Mouse (Mus musculus): Measurements from ENCODE around the gene Gucy2c. TPM values are rescaled to one million over a fixed set of nuclear protein-coding genes. Genes with fewer than 3 reads are reported as not detected.

Gene Gucy2c
- polyA plus RNA-seq, 1 experiment from 2014 or later, result 0.11 TPM

GRCm38 (mm10) chr6:136750567-136750966 lies 31.0 kb downstream of the Gucy2c start:
- H3K27me3 ChIP-seq (replicated peaks; ENCODE audit: low read depth, poor library complexity, severe bottlenecking), result no peaks in the 10 kb centered on the region
- WGBS, result 88% methylated on average over 11 of the region's 11 CpGs
- DNase-seq (ENCODE audit: low spot score), result no peak
- no peaks in the 10 kb centered on the region for H3K4me1 ChIP-seq
- no peaks in the 10 kb centered on the region for H3K36me3 ChIP-seq (replicated peaks)
- H3K27ac ChIP-seq (replicated peaks), result no peak overlapping the region
- H3K9me3 ChIP-seq, result no peaks in the 10 kb centered on the region
- H3K4me3 ChIP-seq, result no peak overlapping the region

GRCm38 (mm10) chr6:136745586-136745985 lies 36.0 kb downstream of the Gucy2c start:
- H3K36me3 ChIP-seq (replicated peaks), result no peaks in the 10 kb centered on the region
- H3K27me3 ChIP-seq (replicated peaks; ENCODE audit: low read depth, poor library complexity, severe bottlenecking), result no peaks in the 10 kb centered on the region
- WGBS, result 81% methylated on average over 5 of the region's 5 CpGs
- no peak overlapping the region for H3K4me3 ChIP-seq
- peaks cover 6% of the 10 kb centered on the region; the same call in 1 of the 2 replicates for H3K4me1 ChIP-seq
- H3K9me3 ChIP-seq, result no peaks in the 10 kb centered on the region
- no peak for DNase-seq (ENCODE audit: low spot score)
- H3K27ac ChIP-seq (replicated peaks), result no peak overlapping the region

- Histone ChIP-seq H3K36me3 (replicated peaks) (no peaks in the 10 kb centered on the region), H3K9me3 (no peaks in the 10 kb centered on the region), H3K27ac (replicated peaks) (no peak overlapping the region), H3K4me1 (peaks cover 6% of the 10 kb centered on the region; the same call in 1 of the 2 replicates), H3K27me3 (replicated peaks; ENCODE audit: low read depth, poor library complexity, severe bottlenecking) (no peaks in the 10 kb centered on the region), H3K4me3 (no peak overlapping the region)
- DNase-seq (ENCODE audit: low spot score), result no peak
- 84% methylated on average over 7 of the region's 7 CpGs for WGBS
Measured at GRCm38 (mm10) chr6:136743729-136744128, 37.8 kb downstream of the Gucy2c start.

GRCm38 (mm10) chr6:136742352-136743118 lies 39.0 kb downstream of the Gucy2c start:
- no peaks in the 10 kb centered on the region for H3K9me3 ChIP-seq
- WGBS, result 43% methylated on average over 10 of the region's 10 CpGs
- no peaks in the 10 kb centered on the region for H3K36me3 ChIP-seq (replicated peaks)
- no peak overlapping the region for H3K4me3 ChIP-seq
- no peak overlapping the region for H3K27ac ChIP-seq (replicated peaks)
- DNase-seq (ENCODE audit: low spot score), result peak; percentile 84
- H3K27me3 ChIP-seq (replicated peaks; ENCODE audit: low read depth, poor library complexity, severe bottlenecking), result no peaks in the 10 kb centered on the region
- peaks cover 6% of the 10 kb centered on the region; the same call in 1 of the 2 replicates for H3K4me1 ChIP-seq

GRCm38 (mm10) chr6:136741281-136741680 lies 40.3 kb downstream of the Gucy2c start:
- peaks cover 6% of the 10 kb centered on the region; the same call in 1 of the 2 replicates for H3K4me1 ChIP-seq
- WGBS, result 87% methylated on average over 10 of the region's 10 CpGs
- no peaks in the 10 kb centered on the region for H3K9me3 ChIP-seq
- no peaks in the 10 kb centered on the region for H3K36me3 ChIP-seq (replicated peaks)
- no peak overlapping the region for H3K4me3 ChIP-seq
- no peak overlapping the region for H3K27ac ChIP-seq (replicated peaks)
- DNase-seq (ENCODE audit: low spot score), result no peak
- no peaks in the 10 kb centered on the region for H3K27me3 ChIP-seq (replicated peaks; ENCODE audit: low read depth, poor library complexity, severe bottlenecking)

- no peak overlapping the region for H3K27ac ChIP-seq (replicated peaks)
- H3K27me3 ChIP-seq (replicated peaks; ENCODE audit: low read depth, poor library complexity, severe bottlenecking), result no peaks in the 10 kb centered on the region
- no peaks in the 10 kb centered on the region for H3K36me3 ChIP-seq (replicated peaks)
- DNase-seq (ENCODE audit: low spot score), result no peak
- no peaks in the 10 kb centered on the region for H3K9me3 ChIP-seq
- 86% methylated on average over 7 of the region's 7 CpGs for WGBS
- no peaks in the 10 kb centered on the region for H3K4me1 ChIP-seq
- no peak overlapping the region for H3K4me3 ChIP-seq
Measured at GRCm38 (mm10) chr6:136735766-136736165, 45.8 kb downstream of the Gucy2c start.

GRCm38 (mm10) chr6:136728144-136728543 lies 53.4 kb downstream of the Gucy2c start:
- DNase-seq (ENCODE audit: low spot score), result no peak
- Histone ChIP-seq H3K27ac (replicated peaks) (no peak overlapping the region), H3K27me3 (replicated peaks; ENCODE audit: low read depth, poor library complexity, severe bottlenecking) (no peaks in the 10 kb centered on the region), H3K9me3 (no peaks in the 10 kb centered on the region), H3K36me3 (replicated peaks) (no peaks in the 10 kb centered on the region), H3K4me3 (no peak overlapping the region), H3K4me1 (no peaks in the 10 kb centered on the region)
- 95% methylated on average over 14 of the region's 14 CpGs for WGBS

GRCm38 (mm10) chr6:136723171-136723570 lies 58.4 kb downstream of the Gucy2c start:
- no peak for DNase-seq (ENCODE audit: low spot score)
- no peaks in the 10 kb centered on the region for H3K27me3 ChIP-seq (replicated peaks; ENCODE audit: low read depth, poor library complexity, severe bottlenecking)
- no peak overlapping the region for H3K27ac ChIP-seq (replicated peaks)
- H3K4me1 ChIP-seq, result no peaks in the 10 kb centered on the region
- H3K4me3 ChIP-seq, result no peak overlapping the region
- 78% methylated on average over 3 of the region's 3 CpGs for WGBS
- no peaks in the 10 kb centered on the region for H3K36me3 ChIP-seq (replicated peaks)
- no peaks in the 10 kb centered on the region for H3K9me3 ChIP-seq

GRCm38 (mm10) chr6:136722565-136722964 lies 59.0 kb downstream of the Gucy2c start:
- Histone ChIP-seq H3K9me3 (no peaks in the 10 kb centered on the region), H3K36me3 (replicated peaks) (no peaks in the 10 kb centered on the region), H3K4me1 (0 out of 2 replicates have a peak, but pooled peaks cover 1% of the 10 kb centered on the region), H3K4me3 (no peak overlapping the region), H3K27ac (replicated peaks) (no peak overlapping the region; the same call in 1 of the 2 replicates), H3K27me3 (replicated peaks; ENCODE audit: low read depth, poor library complexity, severe bottlenecking) (no peaks in the 10 kb centered on the region)
- no peak for DNase-seq (ENCODE audit: low spot score)
- WGBS, result 81% methylated on average over 7 of the region's 7 CpGs

- H3K4me1 ChIP-seq, result 0 out of 2 replicates have a peak, but pooled peaks cover 5% of the 10 kb centered on the region
- H3K36me3 ChIP-seq (replicated peaks), result no peaks in the 10 kb centered on the region
- DNase-seq (ENCODE audit: low spot score), result peak; percentile 73
- no peak overlapping the region for H3K27ac ChIP-seq (replicated peaks)
- no peak overlapping the region for H3K4me3 ChIP-seq
- 56% methylated on average over 6 of the region's 6 CpGs for WGBS
- no peaks in the 10 kb centered on the region for H3K9me3 ChIP-seq
- H3K27me3 ChIP-seq (replicated peaks; ENCODE audit: low read depth, poor library complexity, severe bottlenecking), result no peaks in the 10 kb centered on the region
Measured at GRCm38 (mm10) chr6:136721925-136722324, 59.6 kb downstream of the Gucy2c start.

GRCm38 (mm10) chr6:136720436-136720835 lies 61.1 kb downstream of the Gucy2c start:
- Histone ChIP-seq H3K9me3 (no peaks in the 10 kb centered on the region), H3K4me3 (no peak overlapping the region), H3K27me3 (replicated peaks; ENCODE audit: low read depth, poor library complexity, severe bottlenecking) (no peaks in the 10 kb centered on the region), H3K36me3 (replicated peaks) (no peaks in the 10 kb centered on the region), H3K27ac (replicated peaks) (no peak overlapping the region), H3K4me1 (0 out of 2 replicates have a peak, but pooled peaks cover 5% of the 10 kb centered on the region)
- DNase-seq (ENCODE audit: low spot score), result no peak
- 88% methylated on average over 15 of the region's 15 CpGs for WGBS

- DNase-seq (ENCODE audit: low spot score), result no peak
- H3K36me3 ChIP-seq (replicated peaks), result no peaks in the 10 kb centered on the region
- no peak overlapping the region for H3K4me3 ChIP-seq
- no peaks in the 10 kb centered on the region for H3K27me3 ChIP-seq (replicated peaks; ENCODE audit: low read depth, poor library complexity, severe bottlenecking)
- 88% methylated on average over 10 of the region's 11 CpGs for WGBS
- no peaks in the 10 kb centered on the region for H3K9me3 ChIP-seq
- 0 out of 2 replicates have a peak, but pooled peaks cover 5% of the 10 kb centered on the region for H3K4me1 ChIP-seq
- H3K27ac ChIP-seq (replicated peaks), result no peak overlapping the region
Measured at GRCm38 (mm10) chr6:136715881-136716431, 65.6 kb downstream of the Gucy2c start.

GRCm38 (mm10) chr6:136714097-136714496 lies 67.5 kb downstream of the Gucy2c start:
- no peak overlapping the region for H3K27ac ChIP-seq (replicated peaks)
- H3K4me3 ChIP-seq, result no peak overlapping the region
- no peaks in the 10 kb centered on the region for H3K9me3 ChIP-seq
- 0 out of 2 replicates have a peak, but pooled peaks cover 5% of the 10 kb centered on the region for H3K4me1 ChIP-seq
- no peaks in the 10 kb centered on the region for H3K36me3 ChIP-seq (replicated peaks)
- no peak for DNase-seq (ENCODE audit: low spot score)
- no peaks in the 10 kb centered on the region for H3K27me3 ChIP-seq (replicated peaks; ENCODE audit: low read depth, poor library complexity, severe bottlenecking)
- WGBS, result 82% methylated on average over 3 of the region's 3 CpGs
